Mouse (Mus musculus) lung, postnatal 0 days (tissue): ENCODE data around the gene Ccdc113.

ENCODE experiments used
- CTCF ChIP-seq: IDR thresholded peaks from 2 replicates; pipeline ENCODE4 v1.5.1; 2016; ENCODE audit warnings: antibody characterized with exemption, mild to moderate bottlenecking
- EP300 ChIP-seq: IDR thresholded peaks from 2 replicates; pipeline ENCODE4 v1.6.1; 2016; ENCODE audit warnings: antibody characterized with exemption, mild to moderate bottlenecking, control low read depth

GRCm38 (mm10) chr8:95523991-95524390 lies 9.9 kb upstream of the Ccdc113 start:
- no peak for TF ChIP-seq CTCF
- TF ChIP-seq EP300: no peak
